Mouse (Mus musculus): ENCODE measurements around the gene Kcne2.

- TF ChIP-seq GATA1 (IDR thresholded peaks at IDR 0.05; ENCODE audit: borderline replicate concordance, low read length) (no peak), FLI1 (IDR thresholded peaks at IDR 0.05; ENCODE audit: low read length) (no peak)
Observed at GRCm38 (mm10) chr16:92336280-92336679, 44.1 kb downstream of the Kcne2 start.

Measured in megakaryocyte, embryonic 14.5 days (primary cell).